Comparison of ENCODE assay signal across 8 mouse cellular contexts in the genomic region with DNA sequence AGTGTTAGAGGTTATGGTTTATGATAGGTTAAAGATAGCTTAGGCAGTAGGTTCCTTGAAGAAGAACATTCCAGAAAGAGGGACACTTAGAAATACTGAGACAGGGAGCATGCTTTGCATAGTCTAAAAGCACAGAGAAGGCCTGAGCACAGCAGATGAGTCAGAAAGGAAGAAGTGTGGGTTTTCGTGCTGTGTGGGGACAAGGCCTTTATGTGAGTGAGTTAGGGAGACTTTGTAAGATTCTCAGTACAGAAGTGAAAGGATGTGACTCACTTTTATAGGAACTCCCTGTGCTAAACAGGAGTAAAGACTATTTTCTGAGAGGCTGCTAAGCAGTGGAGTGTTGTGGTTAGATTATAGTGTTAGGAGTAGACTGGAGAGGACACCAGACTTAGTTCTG. TPM values are rescaled to one million over a fixed set of nuclear protein-coding genes. Genes with fewer than 3 reads are reported as not detected.
DNase-seq lines count a peak whose midpoint lies in the region; ATAC-seq and TF ChIP-seq lines count a peak whose summit lies in the region.

No protein-coding gene starts in this region.

- no peak for ATAC-seq in embryonic facial prominence, embryonic 14.5 days (ENCODE audit: low read depth)

- H3K27ac ChIP-seq in spleen, adult 2 months (ENCODE audit: insufficient read depth, low read length) = no peak overlapping the region
- H3K27ac ChIP-seq in embryonic facial prominence, embryonic 14.5 days (replicated peaks; ENCODE audit: low read depth, low read length) = peak overlapping the region; percentile 86
- H3K27ac ChIP-seq in midbrain, embryonic 10.5 days (replicated peaks) = peak overlapping the region; percentile 98

- DNase-seq in embryo, embryonic 9.5 days (ENCODE audit: extremely low spot score) = peak; percentile 15
- no peak for DNase-seq in embryo, embryonic 11 days
- DNase-seq in spleen, adult 2 months (ENCODE audit: low read depth in 1 of 2, low spot score in 2 of 2) = peak in 1 of 2 experiments; percentile 12
- DNase-seq in spleen, adult 12 weeks (ENCODE audit: low spot score) = no peak
- DNase-seq in embryonic facial prominence, embryonic 14.5 days (ENCODE audit: low spot score) = no peak
- peak; percentile 84 for DNase-seq in induced T-regulatory cell, adult 2 months (ENCODE audit: low read depth)
- no peak for DNase-seq in midbrain, embryonic 10.5 days (ENCODE audit: low spot score)
- no peak for DNase-seq in gastrocnemius, postnatal 10 days

- H3K4me1 ChIP-seq in spleen, adult 2 months (ENCODE audit: control insufficient read depth, insufficient read depth, insufficient read length) = peaks cover 3% of the 10 kb centered on the region; the same call in 1 of the 2 replicates
- peaks cover 13% of the 10 kb centered on the region for H3K4me1 ChIP-seq in embryonic facial prominence, embryonic 14.5 days (ENCODE audit: control insufficient read depth, insufficient read depth, low read length)
- H3K4me1 ChIP-seq in midbrain, embryonic 10.5 days = peaks cover 17% of the 10 kb centered on the region

- peak overlapping the region; percentile 72 for H3K4me2 ChIP-seq in embryonic facial prominence, embryonic 14.5 days (ENCODE audit: low read depth, low read length)

- H3K27me3 ChIP-seq in spleen, adult 2 months (ENCODE audit: control insufficient read depth, insufficient read depth, low read length) = no peaks in the 10 kb centered on the region
- no peaks in the 10 kb centered on the region for H3K27me3 ChIP-seq in embryonic facial prominence, embryonic 14.5 days (replicated peaks; ENCODE audit: control insufficient read depth, insufficient read depth, low read length)
- no peaks in the 10 kb centered on the region for H3K27me3 ChIP-seq in midbrain, embryonic 10.5 days (ENCODE audit: low read depth, poor library complexity, severe bottlenecking)

- no peaks in the 10 kb centered on the region for H3K9me3 ChIP-seq in embryonic facial prominence, embryonic 14.5 days (ENCODE audit: control insufficient read depth, low read length)
- no peaks in the 10 kb centered on the region for H3K9me3 ChIP-seq in midbrain, embryonic 10.5 days (replicated peaks)

- no peaks in the 10 kb centered on the region for H3K36me3 ChIP-seq in spleen, adult 2 months (ENCODE audit: control insufficient read depth, insufficient read depth, low read length)
- no peaks in the 10 kb centered on the region for H3K36me3 ChIP-seq in embryonic facial prominence, embryonic 14.5 days (ENCODE audit: control insufficient read depth, insufficient read depth, low read length)
- H3K36me3 ChIP-seq in midbrain, embryonic 10.5 days = no peaks in the 10 kb centered on the region

- no peak for TF ChIP-seq POLR2A in spleen, adult 2 months (IDR thresholded peaks at IDR 0.05; ENCODE audit: low read depth, low read length)

- peak overlapping the region; percentile 20; the same call in 1 of the 2 replicates for H3K4me3 ChIP-seq in spleen, adult 2 months (ENCODE audit: extremely low read depth, insufficient read depth, insufficient read length)
- peak overlapping the region; percentile 72 for H3K4me3 ChIP-seq in embryonic facial prominence, embryonic 14.5 days (ENCODE audit: low read depth, low read length)
- H3K4me3 ChIP-seq in midbrain, embryonic 10.5 days = peak overlapping the region; percentile 96

- no peak for TF ChIP-seq CTCF in spleen, adult 2 months (IDR thresholded peaks at IDR 0.05; ENCODE audit: extremely low read depth, insufficient read depth, insufficient read length, insufficient replicate concordance)

- WGBS in spleen, adult 2 months = 11% methylated on average over 1 of the region's 1 CpGs
- WGBS in embryonic facial prominence, embryonic 14.5 days = 32% methylated on average over 1 of the region's 1 CpGs
- WGBS in midbrain, embryonic 10.5 days = 45% methylated on average over 1 of the region's 1 CpGs

- H3K9ac ChIP-seq in embryonic facial prominence, embryonic 14.5 days (ENCODE audit: low read depth, low read length) = peak overlapping the region; percentile 90

RNA-seq across cellular contexts. Expression of a gene that starts 0.9 kb away (rescaled TPM):
- 0.08 and 0.09 TPM in 2 replicates for polyA plus RNA-seq in spleen, adult 2 months (2012; rRNA removed)
- 2.3 and 3.5 TPM in 2 replicates for polyA plus RNA-seq in embryonic facial prominence, embryonic 14.5 days (2014; fragmentation: Nextera tagmentation; extraction: Ambion mirVana)
- polyA plus RNA-seq in midbrain, embryonic 10.5 days (2016; fragmentation: Nextera tagmentation; extraction: Ambion mirVana) = 1.7 and 2.7 TPM in 2 replicates
- total RNA-seq in gastrocnemius, postnatal 10 days (2021) = 1 to 10 TPM in 1 of 2 experiments, under 1 TPM in 1; 0.63 to 1.5 TPM

RNA-seq across cellular contexts. Expression of a gene that starts 1.0 kb away (rescaled TPM):
- 0.52 and 0.54 TPM in 2 replicates for polyA plus RNA-seq in spleen, adult 2 months (2012; rRNA removed)
- 7.0 and 9.4 TPM in 2 replicates for polyA plus RNA-seq in embryonic facial prominence, embryonic 14.5 days (2014; fragmentation: Nextera tagmentation; extraction: Ambion mirVana)
- polyA plus RNA-seq in midbrain, embryonic 10.5 days (2016; fragmentation: Nextera tagmentation; extraction: Ambion mirVana) = 8.8 and 9.1 TPM in 2 replicates
- total RNA-seq in gastrocnemius, postnatal 10 days (2021) = 1 to 10 TPM; 1.1 to 1.6 TPM

RNA-seq across cellular contexts. Expression of a gene that starts 34.8 kb away (rescaled TPM):
- 0.92 and 1.2 TPM in 2 replicates for polyA plus RNA-seq in spleen, adult 2 months (2012; rRNA removed)
- 5.5 and 6.0 TPM in 2 replicates for polyA plus RNA-seq in embryonic facial prominence, embryonic 14.5 days (2014; fragmentation: Nextera tagmentation; extraction: Ambion mirVana)
- 0.35 and 0.57 TPM in 2 replicates for polyA plus RNA-seq in midbrain, embryonic 10.5 days (2016; fragmentation: Nextera tagmentation; extraction: Ambion mirVana)
- total RNA-seq in gastrocnemius, postnatal 10 days (2021) = 10 to 100 TPM; 15.9 to 17.5 TPM

Comparison
In these comparisons a context has a peak if more than half of its experiments do, and no peak if none do; other contexts are left out.
1. DNase-seq: peak in embryo, embryonic 9.5 days (single experiment) and induced T-regulatory cell, adult 2 months (single experiment); none in embryo, embryonic 11 days (single experiment), spleen, adult 12 weeks (single experiment), embryonic facial prominence, embryonic 14.5 days (single experiment), midbrain, embryonic 10.5 days (single experiment) and gastrocnemius, postnatal 10 days (single experiment).
2. H3K4me3 ChIP-seq: peak in every context shown above with its lines; median percentile 96 in midbrain, embryonic 10.5 days; 72 in embryonic facial prominence, embryonic 14.5 days; 20 in spleen, adult 2 months.